Mouse (Mus musculus) midbrain, postnatal 0 days (tissue): ENCODE measurements around the gene Ctsc. TPM values are rescaled to one million over a fixed set of nuclear protein-coding genes. Genes with fewer than 3 reads are reported as not detected.

Experiments
- ATAC-seq: fragments of 200-750 bp; cut with Nextera tagmentation; 2 replicates; pipeline ENCODE4 v1.8.0; 2017; ENCODE audit warnings: moderate number of reproducible peaks, mild to moderate bottlenecking, moderate TSS enrichment, moderate library complexity; ENCODE audit not compliant: low FRiP score
- DNase-seq: peaks from one replicate; pipeline ENCODE4 v3.0.0-alpha.2; 2015; ENCODE audit warnings: low spot score
- H3K27ac ChIP-seq: fragments of 300-500 bp; sonication (generic); 2 replicates; pipeline ENCODE4 v1.5.1; 2014; ENCODE audit warnings: low read depth, mild to moderate bottlenecking, low read length, mixed read lengths
- H3K27me3 ChIP-seq: fragments of 300-500 bp; sonication (generic); 2 replicates; pipeline ENCODE4 v1.6.1; 2014; ENCODE audit warnings: low read length, control low read depth, mixed read lengths; ENCODE audit not compliant: insufficient read depth
- H3K36me3 ChIP-seq: fragments of 300-500 bp; sonication (generic); 2 replicates; pipeline ENCODE4 v1.6.1; 2014; ENCODE audit warnings: low read length, control low read depth, mixed read lengths; ENCODE audit not compliant: insufficient read depth
- H3K4me1 ChIP-seq: fragments of 300-500 bp; sonication (generic); 2 replicates; pipeline ENCODE4 v1.6.1; 2014; ENCODE audit warnings: mild to moderate bottlenecking, control low read depth, antibody characterized with exemption, low read length, mixed read lengths; ENCODE audit not compliant: insufficient read depth
- H3K4me2 ChIP-seq: fragments of 300-500 bp; sonication (generic); 2 replicates; pipeline ENCODE4 v1.6.1; 2014; ENCODE audit warnings: low read depth, mild to moderate bottlenecking, low read length, mixed read lengths; ENCODE audit not compliant: poor library complexity, severe bottlenecking
- H3K4me3 ChIP-seq: fragments of 300-500 bp; sonication (generic); 2 replicates; pipeline ENCODE4 v1.5.1; 2014; ENCODE audit warnings: low read depth, mild to moderate bottlenecking, low read length, moderate library complexity
- H3K9ac ChIP-seq: fragments of 300-500 bp; sonication (generic); replicated peaks from 2 replicates; pipeline ENCODE4 v1.6.1; 2014; ENCODE audit warnings: mild to moderate bottlenecking, low read length, moderate library complexity, mixed read lengths; ENCODE audit not compliant: poor library complexity, severe bottlenecking
- H3K9me3 ChIP-seq: fragments of 300-500 bp; sonication (generic); 2 replicates; pipeline ENCODE4 v1.6.1; 2016; ENCODE audit warnings: low read length, control low read depth
- CTCF ChIP-seq: IDR thresholded peaks from 2 replicates; pipeline ENCODE4 v1.5.1; 2016; ENCODE audit warnings: antibody characterized with exemption, mild to moderate bottlenecking
- WGBS: fragments of 180-500 bp; shearing (Covaris S2); extraction: QIAGEN DNeasy Blood & Tissue Kit; methylation state at CpG from one replicate; pipeline ENCODE4 v1.1.7; 2014; 5-methylcytosine and 5-hydroxymethylcytosine counted together
- polyA plus RNA-seq: library from polyadenylated mRNA; unstranded; fragments of >200 nt; fragmentation: Nextera tagmentation; extraction: Ambion mirVana; gene quantifications from 2 replicates; pipeline ENCODE4 v1.2.1, GENCODE M21; 2015
- total RNA-seq: library from RNA; depleted of rRNA; stranded (reverse); fragments of >200 nt; gene quantifications from 2 replicates; pipeline ENCODE4 v1.2.3, GENCODE M21; 2014

The Ctsc gene
- total and polyA plus RNA-seq, 2 experiments from 2014 or later = 8.4 to 14.6 TPM

GRCm38 (mm10) chr7:88251535-88251934, 26.4 kb upstream of the Ctsc start:
- H3K4me1 ChIP-seq = no peaks in the 10 kb centered on the region
- WGBS = 55% methylated on average over 1 of the region's 1 CpGs
- no peak overlapping the region for H3K9ac ChIP-seq
- no peak for ATAC-seq
- no peak overlapping the region for H3K27ac ChIP-seq
- no peaks in the 10 kb centered on the region for H3K27me3 ChIP-seq
- no peak for DNase-seq
- H3K4me3 ChIP-seq = no peak overlapping the region
- H3K4me2 ChIP-seq = no peak overlapping the region
- TF ChIP-seq CTCF = no peak
- H3K36me3 ChIP-seq = no peaks in the 10 kb centered on the region
- no peaks in the 10 kb centered on the region for H3K9me3 ChIP-seq

GRCm38 (mm10) chr7:88252129-88252528, 25.8 kb upstream of the Ctsc start:
- Histone ChIP-seq H3K27me3 (no peaks in the 10 kb centered on the region), H3K4me3 (no peak overlapping the region), H3K9ac (no peak overlapping the region), H3K4me2 (no peak overlapping the region), H3K4me1 (no peaks in the 10 kb centered on the region), H3K9me3 (no peaks in the 10 kb centered on the region), H3K36me3 (no peaks in the 10 kb centered on the region), H3K27ac (no peak overlapping the region)
- no peak for DNase-seq
- ATAC-seq = no peak
- no peak for TF ChIP-seq CTCF

- TF ChIP-seq CTCF = no peak
- Histone ChIP-seq H3K4me3 (no peak overlapping the region), H3K4me1 (no peaks in the 10 kb centered on the region), H3K4me2 (no peak overlapping the region), H3K27ac (no peak overlapping the region), H3K9ac (no peak overlapping the region), H3K9me3 (no peaks in the 10 kb centered on the region), H3K27me3 (no peaks in the 10 kb centered on the region), H3K36me3 (no peaks in the 10 kb centered on the region)
- ATAC-seq = no peak
- DNase-seq = no peak
Measured at GRCm38 (mm10) chr7:88254884-88255283, 23.0 kb upstream of the Ctsc start.

- 78% methylated on average over 7 of the region's 7 CpGs for WGBS
Measured at GRCm38 (mm10) chr7:88259155-88259925, 18.5 kb upstream of the Ctsc start.

GRCm38 (mm10) chr7:88261799-88262198, 16.1 kb upstream of the Ctsc start:
- 74% methylated on average over 4 of the region's 4 CpGs for WGBS
- Histone ChIP-seq H3K4me2 (no peak overlapping the region), H3K27ac (no peak overlapping the region), H3K36me3 (no peaks in the 10 kb centered on the region), H3K4me3 (no peak overlapping the region), H3K9ac (no peak overlapping the region), H3K27me3 (no peaks in the 10 kb centered on the region), H3K4me1 (no peaks in the 10 kb centered on the region), H3K9me3 (no peaks in the 10 kb centered on the region)
- ATAC-seq = no peak
- no peak for DNase-seq
- no peak for TF ChIP-seq CTCF

More at GRCm38 (mm10) chr7:88259155-88259925, 18.5 kb upstream of the Ctsc start:
- Histone ChIP-seq H3K9me3 (no peaks in the 10 kb centered on the region), H3K9ac (no peak overlapping the region), H3K36me3 (no peaks in the 10 kb centered on the region), H3K27ac (no peak overlapping the region), H3K27me3 (no peaks in the 10 kb centered on the region), H3K4me1 (no peaks in the 10 kb centered on the region), H3K4me3 (no peak overlapping the region), H3K4me2 (no peak overlapping the region)
- ATAC-seq (no peak), DNase-seq (no peak)
- TF ChIP-seq CTCF = no peak

GRCm38 (mm10) chr7:88264861-88265260, 13.0 kb upstream of the Ctsc start:
- no peak for TF ChIP-seq CTCF
- ATAC-seq = no peak

More at GRCm38 (mm10) chr7:88264861-88265260, 13.0 kb upstream of the Ctsc start:
- no peak overlapping the region for H3K4me3 ChIP-seq
- H3K36me3 ChIP-seq = no peaks in the 10 kb centered on the region
- H3K9ac ChIP-seq = no peak overlapping the region
- no peaks in the 10 kb centered on the region for H3K4me1 ChIP-seq
- no peak overlapping the region for H3K27ac ChIP-seq
- WGBS = 66% methylated on average over 5 of the region's 5 CpGs
- no peaks in the 10 kb centered on the region for H3K27me3 ChIP-seq
- H3K4me2 ChIP-seq = no peak overlapping the region
- DNase-seq = no peak
- H3K9me3 ChIP-seq = no peaks in the 10 kb centered on the region
